Mouse (Mus musculus): ENCODE data around the gene Slc35a2. TPM values are rescaled to one million over a fixed set of nuclear protein-coding genes. Genes with fewer than 3 reads are reported as not detected.
A peak's percentile ranks its signal among the peaks of the same experiment; 100 is the strongest.

Slc35a2 gene
- polyA plus RNA-seq (2014; fragmentation: Nextera tagmentation; extraction: Ambion mirVana) = 28.6 and 30.0 TPM in 2 replicates

- Histone ChIP-seq H3K9me3 (ENCODE audit: control insufficient read depth, low read length) (no peaks in the 10 kb centered on the region), H3K4me2 (ENCODE audit: low read depth, low read length) (peak within 1 kb of the TSS; percentile 58), H3K9ac (ENCODE audit: low read depth, low read length) (peak within 1 kb of the TSS; percentile 64), H3K27me3 (replicated peaks; ENCODE audit: control insufficient read depth, insufficient read depth, low read length) (no peaks in the 10 kb centered on the region), H3K4me1 (ENCODE audit: control insufficient read depth, insufficient read depth, low read length) (no peaks in the 10 kb centered on the region), H3K4me3 (ENCODE audit: low read depth, low read length) (peak within 1 kb of the TSS; percentile 57), H3K27ac (replicated peaks; ENCODE audit: low read depth, low read length) (peak within 1 kb of the TSS; percentile 70), H3K36me3 (ENCODE audit: control insufficient read depth, insufficient read depth, low read length) (peaks cover 3% of the 10 kb centered on the region; the same call in 1 of the 2 replicates)
- 13% methylated on average over 43 of the region's 49 CpGs for WGBS
- DNase-seq (ENCODE audit: low spot score) = peak; percentile 94
- peak; percentile 95 for ATAC-seq (ENCODE audit: low read depth)
Measured at GRCm38 (mm10) chrX:7883841-7884567, at the start of gene Slc35a2. TSS of gene Slc35a2 (plus strand) at chrX:7884028.

DNA sequence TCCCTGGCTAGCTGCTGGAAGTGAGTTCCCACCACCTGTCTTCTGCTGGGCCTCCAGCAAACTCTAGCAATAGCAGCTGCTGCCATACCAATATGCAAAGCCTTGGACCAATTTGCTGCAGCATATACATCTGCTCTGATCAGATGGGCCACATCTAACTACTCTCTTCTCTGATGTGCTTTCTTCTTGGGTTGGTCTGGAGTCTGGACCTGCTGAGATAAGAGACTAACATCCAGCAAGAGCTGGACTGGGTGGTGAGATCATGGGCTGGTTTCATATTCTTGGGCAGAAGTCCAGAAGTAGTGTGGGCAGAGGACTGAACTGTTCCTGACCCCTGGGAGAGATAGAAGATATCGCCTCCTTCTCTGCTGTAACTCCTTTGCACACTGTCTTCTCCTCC is 46.7 kb upstream of the Slc35a2 start:
- WGBS = 79% methylated on average over 1 of the region's 1 CpGs

GRCm38 (mm10) chrX:7840842-7841162 is 43.0 kb upstream of the Slc35a2 start:
- DNase-seq (ENCODE audit: low spot score) (no peak), ATAC-seq (ENCODE audit: low read depth) (no peak)
- Histone ChIP-seq H3K9ac (ENCODE audit: low read depth, low read length) (no peak overlapping the region), H3K36me3 (ENCODE audit: control insufficient read depth, insufficient read depth, low read length) (no peaks in the 10 kb centered on the region), H3K4me2 (ENCODE audit: low read depth, low read length) (peak overlapping the region; percentile 51), H3K27me3 (replicated peaks; ENCODE audit: control insufficient read depth, insufficient read depth, low read length) (no peaks in the 10 kb centered on the region), H3K9me3 (ENCODE audit: control insufficient read depth, low read length) (no peaks in the 10 kb centered on the region), H3K4me1 (ENCODE audit: control insufficient read depth, insufficient read depth, low read length) (no peaks in the 10 kb centered on the region), H3K27ac (replicated peaks; ENCODE audit: low read depth, low read length) (peak overlapping the region; percentile 55), H3K4me3 (ENCODE audit: low read depth, low read length) (peak overlapping the region; percentile 67)
- 15% methylated on average over 7 of the region's 7 CpGs for WGBS

More for the DNA sequence above, 46.7 kb upstream of the Slc35a2 start:
- DNase-seq (ENCODE audit: low spot score) = no peak
- Histone ChIP-seq H3K9me3 (ENCODE audit: control insufficient read depth, low read length) (no peaks in the 10 kb centered on the region), H3K27me3 (replicated peaks; ENCODE audit: control insufficient read depth, insufficient read depth, low read length) (no peaks in the 10 kb centered on the region), H3K27ac (replicated peaks; ENCODE audit: low read depth, low read length) (no peak overlapping the region), H3K4me2 (ENCODE audit: low read depth, low read length) (no peak overlapping the region), H3K36me3 (ENCODE audit: control insufficient read depth, insufficient read depth, low read length) (no peaks in the 10 kb centered on the region), H3K4me3 (ENCODE audit: low read depth, low read length) (no peak overlapping the region), H3K4me1 (ENCODE audit: control insufficient read depth, insufficient read depth, low read length) (no peaks in the 10 kb centered on the region), H3K9ac (ENCODE audit: low read depth, low read length) (no peak overlapping the region)
- ATAC-seq (ENCODE audit: low read depth) = no peak

DNA sequence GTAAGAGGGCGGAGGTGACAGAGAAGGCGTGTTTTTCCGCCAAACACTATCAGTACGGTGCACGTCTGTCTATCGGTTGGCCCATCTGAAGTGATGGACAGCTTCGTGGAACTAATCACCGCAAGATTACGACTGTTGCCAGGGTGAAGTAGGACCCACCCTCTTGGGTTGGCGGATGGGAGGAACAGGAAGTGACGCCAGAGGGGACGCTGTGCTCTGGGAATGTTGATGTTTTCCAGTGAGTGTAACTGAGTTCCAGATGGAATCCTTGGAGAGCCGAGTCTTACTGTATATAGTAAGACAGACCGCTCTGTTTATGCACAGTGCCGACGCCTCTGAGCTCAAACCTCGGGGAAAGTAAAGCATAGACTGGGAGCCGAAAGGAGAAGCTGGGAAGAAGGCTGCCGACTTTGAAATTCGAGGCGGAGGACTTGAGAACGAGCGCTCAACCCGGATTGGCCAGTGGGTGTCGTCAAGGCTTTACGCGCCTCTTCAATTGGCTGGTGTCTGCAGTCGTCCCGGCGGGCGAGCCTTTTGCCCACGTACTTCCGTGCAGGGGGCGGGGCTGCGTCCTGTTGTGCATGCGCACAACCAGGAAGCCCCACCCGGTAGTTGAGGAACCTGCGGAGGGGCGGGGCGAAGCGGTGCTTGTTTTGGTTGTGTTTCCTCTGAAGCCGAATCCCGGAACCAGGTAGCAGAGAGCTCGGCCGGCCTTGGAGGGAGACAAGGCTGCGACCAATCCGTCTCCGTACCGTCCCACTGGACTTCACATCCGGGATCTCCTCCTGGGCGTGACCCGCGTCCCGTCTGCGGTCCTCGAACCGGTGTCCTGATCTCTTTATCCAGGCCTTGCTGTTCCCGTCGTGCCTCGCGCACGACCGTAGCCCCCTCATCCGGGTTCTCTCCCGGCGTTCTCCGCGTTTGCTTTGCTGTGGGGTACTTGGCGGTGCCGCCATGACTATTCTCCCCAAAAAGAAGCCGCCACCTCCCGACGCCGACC is 42.4 kb upstream of the Slc35a2 start, which contains the start of gene Otud5:
Otud5 (plus strand) TSS at position 202 of the 1,000 bp plus-strand sequence.
- Histone ChIP-seq H3K4me2 (ENCODE audit: low read depth, low read length) (peak within 1 kb of the TSS; percentile 62), H3K4me3 (ENCODE audit: low read depth, low read length) (peak within 1 kb of the TSS; percentile 67), H3K4me1 (ENCODE audit: control insufficient read depth, insufficient read depth, low read length) (no peaks in the 10 kb centered on the region), H3K9me3 (ENCODE audit: control insufficient read depth, low read length) (no peaks in the 10 kb centered on the region), H3K36me3 (ENCODE audit: control insufficient read depth, insufficient read depth, low read length) (no peaks in the 10 kb centered on the region), H3K27ac (replicated peaks; ENCODE audit: low read depth, low read length) (peak within 1 kb of the TSS; percentile 92), H3K27me3 (replicated peaks; ENCODE audit: control insufficient read depth, insufficient read depth, low read length) (no peaks in the 10 kb centered on the region), H3K9ac (ENCODE audit: low read depth, low read length) (peak within 1 kb of the TSS; percentile 83)
- ATAC-seq (ENCODE audit: low read depth) (peak; percentile 98), DNase-seq (ENCODE audit: low spot score) (peak; percentile 98)
- 23% methylated on average over 38 of the region's 74 CpGs for WGBS

- ATAC-seq (ENCODE audit: low read depth) (no peak), DNase-seq (ENCODE audit: low spot score) (no peak)
- Histone ChIP-seq H3K36me3 (ENCODE audit: control insufficient read depth, insufficient read depth, low read length) (no peaks in the 10 kb centered on the region), H3K9me3 (ENCODE audit: control insufficient read depth, low read length) (no peaks in the 10 kb centered on the region), H3K4me2 (ENCODE audit: low read depth, low read length) (peak overlapping the region; percentile 62), H3K9ac (ENCODE audit: low read depth, low read length) (peak overlapping the region; percentile 83), H3K4me3 (ENCODE audit: low read depth, low read length) (peak overlapping the region; percentile 67), H3K4me1 (ENCODE audit: control insufficient read depth, insufficient read depth, low read length) (no peaks in the 10 kb centered on the region), H3K27ac (replicated peaks; ENCODE audit: low read depth, low read length) (peak overlapping the region; percentile 92), H3K27me3 (replicated peaks; ENCODE audit: control insufficient read depth, insufficient read depth, low read length) (no peaks in the 10 kb centered on the region)
- 40% methylated on average over 23 of the region's 42 CpGs for WGBS
Measured at GRCm38 (mm10) chrX:7842318-7842717, 41.5 kb upstream of the Slc35a2 start.

DNA sequence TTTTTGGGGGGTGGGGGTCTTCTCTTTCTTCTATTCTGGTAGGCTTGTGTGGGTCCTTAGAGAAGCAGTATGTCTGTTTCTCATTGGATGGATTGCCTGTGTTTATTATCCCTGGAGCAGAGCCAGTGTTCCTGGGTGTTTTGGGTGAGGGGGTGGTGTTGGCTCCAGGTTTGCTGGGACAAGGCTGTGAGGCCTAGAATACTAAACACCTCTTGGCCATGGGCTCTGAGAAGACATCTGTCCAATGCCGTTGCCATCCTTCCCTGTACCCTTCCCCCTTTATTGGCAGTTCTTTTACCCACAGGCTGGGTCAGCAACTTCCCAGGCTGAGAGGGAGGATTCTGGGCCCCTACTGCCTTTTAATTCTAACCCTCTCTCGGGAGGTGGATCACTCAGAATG is 36.0 kb upstream of the Slc35a2 start:
- Histone ChIP-seq H3K27me3 (replicated peaks; ENCODE audit: control insufficient read depth, insufficient read depth, low read length) (no peaks in the 10 kb centered on the region), H3K4me3 (ENCODE audit: low read depth, low read length) (no peak overlapping the region), H3K9me3 (ENCODE audit: control insufficient read depth, low read length) (no peaks in the 10 kb centered on the region), H3K9ac (ENCODE audit: low read depth, low read length) (no peak overlapping the region), H3K4me2 (ENCODE audit: low read depth, low read length) (no peak overlapping the region), H3K27ac (replicated peaks; ENCODE audit: low read depth, low read length) (no peak overlapping the region), H3K4me1 (ENCODE audit: control insufficient read depth, insufficient read depth, low read length) (no peaks in the 10 kb centered on the region), H3K36me3 (ENCODE audit: control insufficient read depth, insufficient read depth, low read length) (no peaks in the 10 kb centered on the region)
- 69% methylated on average over 2 of the region's 2 CpGs for WGBS
- DNase-seq (ENCODE audit: low spot score) = no peak
- ATAC-seq (ENCODE audit: low read depth) = no peak

GRCm38 (mm10) chrX:7854578-7854977 is 29.2 kb upstream of the Slc35a2 start:
- 47% methylated on average over 2 of the region's 2 CpGs for WGBS
- Histone ChIP-seq H3K9ac (ENCODE audit: low read depth, low read length) (no peak overlapping the region), H3K4me2 (ENCODE audit: low read depth, low read length) (no peak overlapping the region), H3K27me3 (replicated peaks; ENCODE audit: control insufficient read depth, insufficient read depth, low read length) (no peaks in the 10 kb centered on the region), H3K9me3 (ENCODE audit: control insufficient read depth, low read length) (no peaks in the 10 kb centered on the region), H3K36me3 (ENCODE audit: control insufficient read depth, insufficient read depth, low read length) (peaks cover 15% of the 10 kb centered on the region; the same call in 1 of the 2 replicates), H3K4me3 (ENCODE audit: low read depth, low read length) (no peak overlapping the region), H3K4me1 (ENCODE audit: control insufficient read depth, insufficient read depth, low read length) (no peaks in the 10 kb centered on the region), H3K27ac (replicated peaks; ENCODE audit: low read depth, low read length) (no peak overlapping the region)
- DNase-seq (ENCODE audit: low spot score) = peak; percentile 14
- ATAC-seq (ENCODE audit: low read depth) = no peak

DNA sequence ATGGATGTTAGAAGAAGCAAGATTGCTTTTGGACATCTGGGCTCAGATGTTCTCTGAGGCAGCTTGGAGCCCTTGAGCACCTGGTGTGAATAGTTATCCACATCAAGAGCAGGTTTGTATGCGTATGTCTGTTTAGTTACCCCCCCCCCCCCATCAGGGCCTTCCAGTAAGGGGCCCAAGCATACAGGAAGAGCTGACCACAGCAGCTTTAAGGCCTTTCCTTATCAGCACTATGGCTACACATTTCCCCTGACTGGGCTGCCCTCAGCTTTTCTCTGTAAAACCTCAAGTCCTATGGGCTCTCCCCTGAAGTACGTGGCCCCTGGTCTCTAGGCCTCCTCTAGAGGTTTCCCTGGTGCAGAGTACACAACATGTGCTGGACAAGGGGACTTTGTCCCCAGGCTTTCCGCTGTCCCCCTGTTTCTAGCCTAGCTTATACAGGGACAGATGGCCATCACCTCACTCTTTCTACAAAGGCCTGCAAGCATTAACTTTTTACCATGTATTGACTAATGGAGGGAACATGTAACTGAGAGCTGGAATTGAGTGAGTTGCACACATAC is 24.6 kb upstream of the Slc35a2 start:
- WGBS = 88% methylated on average over 2 of the region's 3 CpGs

More for the DNA sequence above, 24.6 kb upstream of the Slc35a2 start:
- ATAC-seq (ENCODE audit: low read depth) = no peak
- H3K4me1 ChIP-seq (ENCODE audit: control insufficient read depth, insufficient read depth, low read length) = no peaks in the 10 kb centered on the region
- no peak overlapping the region for H3K4me3 ChIP-seq (ENCODE audit: low read depth, low read length)
- DNase-seq (ENCODE audit: low spot score) = no peak
- no peak overlapping the region for H3K9ac ChIP-seq (ENCODE audit: low read depth, low read length)
- no peak overlapping the region for H3K4me2 ChIP-seq (ENCODE audit: low read depth, low read length)
- H3K27ac ChIP-seq (replicated peaks; ENCODE audit: low read depth, low read length) = no peak overlapping the region
- H3K27me3 ChIP-seq (replicated peaks; ENCODE audit: control insufficient read depth, insufficient read depth, low read length) = no peaks in the 10 kb centered on the region
- H3K9me3 ChIP-seq (ENCODE audit: control insufficient read depth, low read length) = no peaks in the 10 kb centered on the region
- peaks cover 15% of the 10 kb centered on the region; the same call in 1 of the 2 replicates for H3K36me3 ChIP-seq (ENCODE audit: control insufficient read depth, insufficient read depth, low read length)

Measured in embryonic facial prominence, embryonic 14.5 days (tissue).